Mouse (Mus musculus) adrenal gland, adult 2 months (tissue): Measurements from ENCODE around the gene Cfap299. TPM values are rescaled to one million over a fixed set of nuclear protein-coding genes. Genes with fewer than 3 reads are reported as not detected.
"Not testable (repeated sequence)": the region's sequence is repeated elsewhere in the genome, so short reads cannot be mapped to it uniquely, and the experiment has no call there.

Experiments
- DNase-seq: peaks from one replicate; pipeline ENCODE4 v3.0.0; 2021
- long read RNA-seq: library from polyadenylated mRNA; stranded (forward); transcript quantifications from one replicate; pipeline ENCODE4 v2.0.0, GENCODE M21; 2021
- polyA plus RNA-seq: library from polyadenylated mRNA; depleted of rRNA; stranded (reverse); fragments of >200 nt; gene quantifications from 2 replicates; pipeline ENCODE4 v1.2.3, GENCODE M21; 2012; rRNA removed
- total RNA-seq, 2 experiments: library from RNA; stranded (reverse); gene quantifications; 2 replicates each; pipeline ENCODE4 v1.2.3; 2021

Gene Cfap299
- total RNA-seq (not detected), polyA plus RNA-seq (not detected in 2 replicates)
- long read RNA-seq, result 0 reads

DNA sequence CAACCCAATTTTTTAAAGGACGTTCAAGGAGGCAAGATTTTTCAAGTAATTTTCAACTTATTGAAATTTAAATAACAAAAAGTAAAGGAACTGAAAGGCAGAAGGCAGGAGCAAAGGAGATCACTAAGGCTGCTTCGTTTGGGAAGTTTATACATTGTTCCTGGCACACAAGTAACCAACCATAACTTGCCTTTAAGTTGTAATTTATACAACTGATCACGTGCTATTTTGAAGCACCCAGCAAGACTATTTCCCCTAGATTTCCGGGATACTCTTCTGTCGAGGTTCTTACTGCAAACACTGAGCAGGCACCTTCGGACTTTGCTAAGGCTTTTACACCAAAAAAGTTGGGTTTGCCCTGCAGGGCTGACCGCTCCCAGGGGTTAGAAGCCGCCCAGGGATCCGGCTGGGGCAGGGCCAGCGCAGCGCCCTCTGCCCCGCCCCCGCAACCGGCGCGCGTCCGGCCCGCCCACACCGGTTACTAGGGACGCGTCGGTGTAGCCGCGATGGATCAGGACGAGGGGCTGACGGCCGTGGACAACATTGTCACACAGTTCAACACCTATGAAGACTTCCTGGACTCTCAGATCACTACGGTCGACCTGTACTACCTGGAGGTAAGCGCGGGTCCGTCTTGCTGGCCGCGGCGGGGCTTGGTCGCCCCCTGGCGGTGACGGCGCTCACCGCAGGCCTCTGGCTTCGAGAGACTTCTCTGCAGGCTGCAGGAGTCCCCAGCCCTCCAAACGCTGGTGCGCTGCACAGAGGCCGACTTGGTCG lies at the start of gene Cfap299:
Gene Cfap299 (plus strand): TSS at position 457 of the 777 bp plus-strand sequence.
- DNase-seq, result peak; percentile 84

GRCm38 (mm10) chr5:98281993-98282392 lies 47.1 kb upstream of the Cfap299 start:
- no peak for DNase-seq

- no peak for DNase-seq
Measured at GRCm38 (mm10) chr5:98283696-98284478, 45.2 kb upstream of the Cfap299 start.

DNA sequence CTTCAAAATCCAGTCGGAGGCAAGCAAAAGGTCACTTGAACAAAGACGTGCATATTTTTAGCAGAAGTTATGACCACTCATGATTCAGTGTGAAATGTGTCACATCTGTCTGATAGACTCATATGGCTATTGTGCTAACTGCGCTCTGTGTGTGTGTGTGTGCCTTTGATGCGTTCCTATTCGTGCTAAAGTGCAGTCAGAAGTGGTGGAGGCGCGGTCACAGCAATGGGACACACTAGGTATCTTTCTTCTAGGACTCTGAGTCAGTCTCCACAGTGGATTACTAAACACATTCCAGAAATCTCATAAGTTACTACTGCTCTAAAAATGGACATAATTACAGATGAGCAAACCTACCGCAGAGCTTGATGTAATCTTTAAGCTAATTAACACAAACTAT lies 38.5 kb upstream of the Cfap299 start:
- no peak for DNase-seq

- DNase-seq, result no peak
Measured at GRCm38 (mm10) chr5:98292388-98293048, 36.6 kb upstream of the Cfap299 start.

GRCm38 (mm10) chr5:98293049-98293715 lies 35.9 kb upstream of the Cfap299 start:
- DNase-seq, result no peak

DNA sequence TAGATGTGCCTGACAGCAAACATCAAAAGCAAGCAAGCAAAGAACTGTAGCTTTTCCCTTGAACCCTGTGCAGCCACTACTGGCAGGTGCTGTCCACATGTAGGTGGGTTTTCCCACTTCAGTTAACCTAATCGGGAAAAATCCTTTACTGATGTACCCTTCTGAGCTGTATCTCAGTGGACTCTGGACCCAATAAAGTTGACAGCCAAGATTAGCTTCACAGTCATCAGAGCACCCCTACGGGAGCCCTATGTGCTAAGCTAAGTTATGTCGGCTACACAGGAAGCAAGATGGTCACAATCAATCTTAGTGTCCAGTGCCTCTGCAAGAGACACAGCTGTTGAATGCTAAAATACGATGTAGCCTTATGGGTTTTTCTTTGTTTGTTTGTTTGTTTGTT lies 29.0 kb upstream of the Cfap299 start:
- DNase-seq, result no peak

- no peak for DNase-seq
Measured at GRCm38 (mm10) chr5:98305673-98306072, 23.4 kb upstream of the Cfap299 start.

GRCm38 (mm10) chr5:98306528-98306927 lies 22.6 kb upstream of the Cfap299 start:
- DNase-seq, result no peak

DNA sequence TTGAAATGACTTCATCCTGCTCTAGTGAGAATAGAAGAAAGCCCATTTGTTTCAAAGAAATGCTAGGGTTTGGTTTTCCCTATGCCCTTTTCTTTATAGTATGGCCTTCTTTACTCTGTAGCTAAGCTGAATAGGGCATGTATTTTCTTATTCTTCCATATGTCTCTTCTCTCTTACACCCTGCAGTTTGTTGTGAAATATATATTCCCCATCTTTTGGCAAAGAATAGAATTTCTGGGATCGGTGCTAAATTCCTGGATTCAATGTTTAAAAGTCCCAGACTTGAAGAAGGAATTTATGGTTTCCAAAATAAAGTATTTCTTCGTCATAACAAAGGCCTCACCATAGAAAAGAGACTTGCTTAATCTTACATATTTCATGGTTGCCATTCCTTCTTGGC lies 2.5 kb upstream of the Cfap299 start:
- DNase-seq, result no peak

DNA sequence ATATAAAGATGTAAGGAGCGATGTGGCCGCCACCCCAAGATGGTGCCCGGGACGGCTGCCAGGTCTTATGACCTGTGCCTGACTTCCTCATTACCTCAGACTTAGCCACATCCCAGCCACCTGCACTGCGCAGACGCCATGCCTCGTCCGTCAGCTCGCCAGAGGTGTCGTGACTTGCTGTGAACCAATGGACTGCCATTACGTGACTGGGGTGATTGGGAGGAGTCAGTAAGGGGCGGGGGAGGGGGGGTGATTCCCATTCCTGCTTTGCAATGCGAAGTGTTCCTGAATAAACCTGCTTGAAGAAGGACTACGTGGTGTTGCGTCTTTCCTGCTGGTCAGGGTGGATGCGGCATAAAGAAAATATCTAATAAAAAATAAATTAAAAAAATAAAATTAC lies 14.6 kb downstream of the Cfap299 start:
- DNase-seq, result not testable (repeated sequence)

- DNase-seq, result no peak
Measured at GRCm38 (mm10) chr5:98344581-98344980, 15.5 kb downstream of the Cfap299 start.

DNA sequence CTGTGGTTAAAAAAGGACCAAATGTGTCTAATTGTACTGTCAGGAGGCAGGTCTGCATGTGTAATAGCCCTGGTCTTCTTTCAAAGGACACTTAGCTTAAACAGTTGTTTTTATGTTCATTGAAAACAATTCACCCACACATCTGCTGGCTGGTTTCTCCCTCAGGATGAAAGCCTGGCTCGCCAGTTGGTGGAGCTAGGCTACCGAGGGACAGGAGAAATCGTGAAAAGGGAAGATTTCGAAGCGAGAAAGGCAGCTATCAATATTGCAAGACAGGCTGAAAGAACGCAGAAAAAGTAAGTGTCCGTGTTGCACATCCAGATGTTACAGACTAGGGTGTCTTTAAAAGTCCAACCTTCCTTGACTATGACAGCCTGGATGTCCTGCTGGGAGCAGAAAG lies 17.0 kb downstream of the Cfap299 start:
- no peak for DNase-seq

- DNase-seq, result peak; percentile 44
Measured at GRCm38 (mm10) chr5:98348605-98349004, 19.5 kb downstream of the Cfap299 start.

- DNase-seq, result no peak
Measured at GRCm38 (mm10) chr5:98359912-98360311, 30.8 kb downstream of the Cfap299 start.

DNA sequence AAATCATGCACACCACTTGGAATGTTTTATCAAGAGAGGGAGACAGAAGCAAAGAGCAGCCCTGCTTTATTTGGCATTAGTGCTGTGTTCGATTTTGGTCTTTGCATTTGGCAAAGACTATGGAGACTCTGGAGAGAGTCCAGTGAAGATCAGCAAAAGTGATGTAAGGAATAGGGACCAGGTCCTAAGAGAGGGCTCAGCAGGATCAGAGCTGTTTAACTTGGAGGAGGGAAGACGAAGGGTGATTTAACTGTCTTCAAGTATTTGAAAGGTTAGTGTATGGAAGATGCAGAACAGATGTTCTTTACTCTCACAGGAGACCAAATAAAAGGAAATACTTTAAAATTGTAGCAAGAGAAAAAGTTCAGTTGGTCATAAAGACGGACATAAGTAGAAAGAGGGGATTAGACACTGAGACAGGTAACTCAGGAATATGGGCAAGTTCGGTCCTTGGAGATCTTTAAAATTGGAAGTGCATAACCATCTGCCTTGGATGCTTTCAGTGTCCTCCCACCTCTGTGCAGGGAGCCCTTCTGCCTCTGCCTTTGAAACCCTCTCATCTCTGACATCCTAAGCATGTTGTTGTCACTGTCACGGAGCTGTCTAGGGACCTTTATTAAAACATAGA lies 31.8 kb downstream of the Cfap299 start:
- DNase-seq, result no peak

DNA sequence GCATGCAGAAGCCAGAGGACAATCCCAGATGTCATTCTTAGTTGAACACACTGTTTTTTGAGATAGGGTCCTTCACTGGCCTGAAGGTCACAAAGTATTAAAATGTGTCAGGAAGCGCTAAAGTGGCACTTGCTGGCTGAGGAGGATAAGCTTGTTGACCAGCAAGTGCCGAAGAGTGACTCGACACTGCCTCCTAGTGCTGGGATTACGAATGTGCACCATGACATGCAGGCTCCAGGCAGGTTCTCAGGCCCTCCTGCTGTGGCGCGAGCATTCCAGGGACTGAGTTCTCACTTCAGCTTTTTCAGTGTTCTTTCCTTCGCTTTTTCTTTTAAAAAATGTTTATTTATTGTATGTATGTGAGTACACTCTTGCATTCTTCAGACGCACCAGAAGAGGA lies 34.3 kb downstream of the Cfap299 start:
- DNase-seq, result no peak

DNA sequence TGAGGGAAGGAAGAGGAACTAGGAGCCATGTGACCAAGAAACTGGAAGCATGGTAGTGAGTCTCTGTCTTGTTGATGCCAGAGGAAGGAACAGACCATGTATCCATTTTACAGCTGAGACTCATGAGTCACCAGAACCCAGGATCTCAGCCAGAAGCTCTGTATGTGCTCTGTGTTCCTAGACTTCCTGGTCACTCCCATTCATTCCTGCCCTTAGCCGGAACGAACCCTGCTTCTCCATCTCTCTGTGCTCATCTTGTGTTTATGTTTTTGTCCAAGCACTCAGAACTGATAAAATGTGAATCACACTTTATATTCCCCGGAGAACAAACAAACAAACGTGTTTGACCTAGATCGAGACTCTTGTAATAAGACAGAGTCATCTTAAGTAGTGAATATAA lies 36.2 kb downstream of the Cfap299 start:
- DNase-seq, result no peak

GRCm38 (mm10) chr5:98368822-98369221 lies 39.7 kb downstream of the Cfap299 start:
- DNase-seq, result no peak

GRCm38 (mm10) chr5:98369426-98369825 lies 40.3 kb downstream of the Cfap299 start:
- no peak for DNase-seq

GRCm38 (mm10) chr5:98376058-98376798 lies 47.1 kb downstream of the Cfap299 start:
- DNase-seq, result no peak
